ENCODE assay signal across 8 mouse cellular contexts in the genomic region with DNA sequence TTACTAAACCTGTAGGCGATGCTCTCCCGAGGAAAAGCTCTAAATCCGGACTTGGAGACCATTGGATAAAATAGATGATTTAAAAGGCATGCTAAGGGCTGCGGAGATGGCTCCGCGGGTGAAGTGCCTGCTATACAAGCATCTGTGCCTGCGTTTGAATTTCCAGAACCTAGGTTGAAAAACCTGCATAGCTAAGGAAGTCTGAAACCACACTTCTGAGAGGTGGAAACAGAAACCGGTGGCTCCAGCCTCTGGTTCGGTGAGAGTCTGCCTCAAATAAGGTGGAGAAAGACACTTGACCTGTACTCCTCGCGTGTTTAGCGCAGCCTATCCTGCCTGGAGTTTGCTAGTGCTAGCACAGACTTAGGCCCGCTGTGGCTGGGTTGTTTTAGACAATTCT. TPM values are rescaled to one million over a fixed set of nuclear protein-coding genes. Genes with fewer than 3 reads are reported as not detected.
DNase-seq lines count a peak whose midpoint lies in the region; ATAC-seq and TF ChIP-seq lines count a peak whose summit lies in the region.

No protein-coding gene starts in this region.

- peak overlapping the region; percentile 72 for H3K4me2 ChIP-seq in embryonic facial prominence, embryonic 13.5 days
- H3K4me2 ChIP-seq in hindbrain, embryonic 16.5 days (ENCODE audit: low read length): peak overlapping the region; percentile 80
- peak overlapping the region; percentile 92 for H3K4me2 ChIP-seq in limb, embryonic 13.5 days (replicated peaks)
- peak overlapping the region; percentile 82 for H3K4me2 ChIP-seq in midbrain, postnatal 0 days (ENCODE audit: low read depth, low read length, poor library complexity, severe bottlenecking)

- H3K27me3 ChIP-seq in embryonic facial prominence, embryonic 13.5 days: no peaks in the 10 kb centered on the region
- H3K27me3 ChIP-seq in hindbrain, embryonic 16.5 days (replicated peaks; ENCODE audit: control insufficient read depth, insufficient read depth, low read length): no peaks in the 10 kb centered on the region
- no peaks in the 10 kb centered on the region for H3K27me3 ChIP-seq in limb, embryonic 13.5 days
- H3K27me3 ChIP-seq in midbrain, postnatal 0 days (ENCODE audit: insufficient read depth, low read length): no peaks in the 10 kb centered on the region

- H3K27ac ChIP-seq in embryonic facial prominence, embryonic 13.5 days: peak overlapping the region; percentile 94; the same call in 1 of the 2 replicates
- H3K27ac ChIP-seq in hindbrain, embryonic 16.5 days (ENCODE audit: low read depth, low read length): peak overlapping the region; percentile 87
- H3K27ac ChIP-seq in limb, embryonic 13.5 days: no peak overlapping the region
- H3K27ac ChIP-seq in midbrain, postnatal 0 days (ENCODE audit: low read depth, low read length): peak overlapping the region; percentile 88

- H3K9ac ChIP-seq in embryonic facial prominence, embryonic 13.5 days: peak overlapping the region; percentile 89
- peak overlapping the region; percentile 89 for H3K9ac ChIP-seq in hindbrain, embryonic 16.5 days (ENCODE audit: low read depth, low read length)
- H3K9ac ChIP-seq in limb, embryonic 13.5 days: peak overlapping the region; percentile 86
- peak overlapping the region; percentile 71 for H3K9ac ChIP-seq in midbrain, postnatal 0 days (replicated peaks; ENCODE audit: low read length, poor library complexity, severe bottlenecking)

- peak; percentile 81 for DNase-seq in heart, adult 11 months
- DNase-seq in heart, adult 9 months (ENCODE audit: low spot score in 2 of 2): no peak
- peak; percentile 38 for DNase-seq in MN1 (ENCODE audit: low spot score)
- DNase-seq in midbrain, postnatal 0 days (ENCODE audit: low spot score): peak; percentile 12
- DNase-seq in gastrocnemius, postnatal 14 days: no peak

- peaks cover 23% of the 10 kb centered on the region for H3K4me1 ChIP-seq in embryonic facial prominence, embryonic 13.5 days
- H3K4me1 ChIP-seq in hindbrain, embryonic 16.5 days (ENCODE audit: control insufficient read depth, insufficient read depth, low read depth, low read length): peaks cover 19% of the 10 kb centered on the region
- H3K4me1 ChIP-seq in limb, embryonic 13.5 days: peaks cover 21% of the 10 kb centered on the region
- H3K4me1 ChIP-seq in midbrain, postnatal 0 days (ENCODE audit: insufficient read depth, low read length): peaks cover 13% of the 10 kb centered on the region

- H3K4me3 ChIP-seq in embryonic facial prominence, embryonic 13.5 days: peak overlapping the region; percentile 84
- H3K4me3 ChIP-seq in hindbrain, embryonic 16.5 days (ENCODE audit: low read length): peak overlapping the region; percentile 85
- H3K4me3 ChIP-seq in limb, embryonic 13.5 days: peak overlapping the region; percentile 85
- H3K4me3 ChIP-seq in midbrain, postnatal 0 days (ENCODE audit: low read depth, low read length): peak overlapping the region; percentile 67

- H3K9me3 ChIP-seq in embryonic facial prominence, embryonic 13.5 days: no peaks in the 10 kb centered on the region
- no peaks in the 10 kb centered on the region for H3K9me3 ChIP-seq in hindbrain, embryonic 16.5 days (ENCODE audit: control insufficient read depth, low read length)
- no peaks in the 10 kb centered on the region for H3K9me3 ChIP-seq in limb, embryonic 13.5 days
- no peaks in the 10 kb centered on the region for H3K9me3 ChIP-seq in midbrain, postnatal 0 days (ENCODE audit: low read length)

- no peak for ATAC-seq in embryonic facial prominence, embryonic 13.5 days (ENCODE audit: insufficient number of reproducible peaks, insufficient read depth, low FRiP score, low TSS enrichment, low read depth)
- peak; percentile 40 for ATAC-seq in hindbrain, embryonic 16.5 days
- ATAC-seq in limb, embryonic 13.5 days (ENCODE audit: low FRiP score, low read depth): peak; percentile 6; the same call in 1 of the 2 replicates
- peak; percentile 38; the same call in 1 of the 2 replicates for ATAC-seq in midbrain, postnatal 0 days (ENCODE audit: low FRiP score)

- WGBS in embryonic facial prominence, embryonic 13.5 days: 2% methylated on average over 13 of the region's 13 CpGs
- WGBS in hindbrain, embryonic 16.5 days: 2% methylated on average over 13 of the region's 13 CpGs
- WGBS in limb, embryonic 13.5 days: 2% methylated on average over 13 of the region's 13 CpGs
- 2% methylated on average over 13 of the region's 13 CpGs for WGBS in midbrain, postnatal 0 days

- no peak for TF ChIP-seq CTCF in midbrain, postnatal 0 days (IDR thresholded peaks at IDR 0.05)

- H3K36me3 ChIP-seq in embryonic facial prominence, embryonic 13.5 days: 0 out of 2 replicates have a peak, but pooled peaks cover 4% of the 10 kb centered on the region
- no peaks in the 10 kb centered on the region for H3K36me3 ChIP-seq in hindbrain, embryonic 16.5 days (ENCODE audit: control insufficient read depth, insufficient read depth, low read length)
- peaks cover 6% of the 10 kb centered on the region for H3K36me3 ChIP-seq in limb, embryonic 13.5 days
- H3K36me3 ChIP-seq in midbrain, postnatal 0 days (ENCODE audit: insufficient read depth, low read length): no peaks in the 10 kb centered on the region

- intact Hi-C loops in gastrocnemius, postnatal 14 days (cut with DNase I; ENCODE audit: low total_unique reads): no loop called here

RNA-seq across cellular contexts. Expression of a gene that starts 0.5 kb away (rescaled TPM):
- 68.0 and 72.1 TPM in 2 replicates for polyA plus RNA-seq in embryonic facial prominence, embryonic 13.5 days (2015; fragmentation: Nextera tagmentation; extraction: Ambion mirVana)
- polyA plus RNA-seq in hindbrain, embryonic 16.5 days (2015; fragmentation: Nextera tagmentation; extraction: Ambion mirVana): 47.4 and 49.4 TPM in 2 replicates
- 66.0 and 67.5 TPM in 2 replicates for polyA plus RNA-seq in limb, embryonic 13.5 days (2015; fragmentation: Nextera tagmentation; extraction: Ambion mirVana)
- 24.1 and 26.7 TPM in 2 replicates for total RNA-seq in midbrain, postnatal 0 days (2014; rRNA removed)
- polyA plus RNA-seq in midbrain, postnatal 0 days (2015; fragmentation: Nextera tagmentation; extraction: Ambion mirVana): 43.0 and 44.9 TPM in 2 replicates
- 10 to 100 TPM; 14.0 to 21.1 TPM for total RNA-seq in gastrocnemius, postnatal 14 days (2021)

RNA-seq across cellular contexts. Expression of a gene that starts 0.6 kb away (rescaled TPM):
- polyA plus RNA-seq in embryonic facial prominence, embryonic 13.5 days (2015; fragmentation: Nextera tagmentation; extraction: Ambion mirVana): 91.3 and 102 TPM in 2 replicates
- 71.0 and 76.9 TPM in 2 replicates for polyA plus RNA-seq in hindbrain, embryonic 16.5 days (2015; fragmentation: Nextera tagmentation; extraction: Ambion mirVana)
- 97.2 and 98.4 TPM in 2 replicates for polyA plus RNA-seq in limb, embryonic 13.5 days (2015; fragmentation: Nextera tagmentation; extraction: Ambion mirVana)
- 57.2 and 76.1 TPM in 2 replicates for total RNA-seq in midbrain, postnatal 0 days (2014; rRNA removed)
- polyA plus RNA-seq in midbrain, postnatal 0 days (2015; fragmentation: Nextera tagmentation; extraction: Ambion mirVana): 61.3 and 65.0 TPM in 2 replicates
- total RNA-seq in gastrocnemius, postnatal 14 days (2021): 10 to 100 TPM; 29.1 to 29.2 TPM

Comparison
In these comparisons a context has a peak if more than half of its experiments do, and no peak if none do; other contexts are left out.
1. DNase-seq: peak in heart, adult 11 months (single experiment), MN1 (single experiment) and midbrain, postnatal 0 days (single experiment); none in heart, adult 9 months (0 of 2) and gastrocnemius, postnatal 14 days (single experiment).
2. Peak in every context shown above with its lines, with median percentiles within 50 percentile points of each other: H3K4me2 ChIP-seq, H3K4me3 ChIP-seq and H3K9ac ChIP-seq.